Mouse (Mus musculus): ENCODE results near the gene Cpt1c.

DNA sequence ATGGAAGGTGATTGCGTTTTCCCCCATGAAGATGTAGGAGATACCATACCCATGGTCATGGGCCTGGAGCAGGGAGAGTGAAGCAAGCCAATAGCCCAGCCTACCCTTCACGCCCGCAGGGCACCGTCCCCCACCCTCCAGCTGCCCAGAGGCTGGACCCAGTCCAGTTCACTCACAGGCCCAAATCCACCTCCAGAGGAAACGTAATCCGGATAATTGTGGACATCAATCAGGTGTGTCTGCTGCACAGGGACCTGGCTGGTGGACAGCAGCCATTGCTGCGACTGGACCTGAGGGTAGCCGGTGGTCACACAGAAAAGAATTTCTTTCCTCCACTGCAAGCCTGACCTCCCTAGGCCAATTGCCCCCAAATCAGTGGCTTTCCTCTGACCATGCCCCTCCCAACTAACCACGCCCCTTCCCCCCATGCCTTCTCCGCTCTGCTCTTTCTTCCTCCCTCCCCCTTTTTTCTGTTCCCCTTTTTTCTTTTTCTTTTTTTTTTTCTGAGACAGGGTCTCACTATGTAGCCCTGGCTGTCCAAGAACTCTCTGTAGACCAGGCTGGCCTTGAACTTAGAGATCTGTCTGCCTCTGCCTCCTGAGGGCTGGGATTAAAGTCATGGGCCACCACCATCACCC is 14.7 kb downstream of the Cpt1c start:
- TF ChIP-seq TCF12 (IDR thresholded peaks at IDR 0.05; ENCODE audit: low read depth, low read length), result no peak
- TF ChIP-seq ZC3H11A (IDR thresholded peaks at IDR 0.05; ENCODE audit: low read depth, low read length), result no peak
- no peak for TF ChIP-seq POLR2A (IDR thresholded peaks at IDR 0.05; ENCODE audit: low read depth, low read length)
- TF ChIP-seq CTCF (conservative IDR thresholded peaks at IDR 0.05 in 1 of 2, IDR thresholded peaks at IDR 0.05 in 1 of 2; ENCODE audit: low read depth in 2 of 2, low read length in 2 of 2), result no peak
- TF ChIP-seq JUND (conservative IDR thresholded peaks at IDR 0.05; ENCODE audit: low read depth, low read length), result no peak
- no peak for TF ChIP-seq MAX (IDR thresholded peaks at IDR 0.05; ENCODE audit: low read length)
- no peak for TF ChIP-seq TBP (conservative IDR thresholded peaks at IDR 0.05; ENCODE audit: low read depth, low read length)
- TF ChIP-seq ZKSCAN1 (IDR thresholded peaks at IDR 0.05; ENCODE audit: borderline replicate concordance, low read depth, low read length), result no peak
- no peak for TF ChIP-seq ZMIZ1 (IDR thresholded peaks at IDR 0.05; ENCODE audit: low read depth, low read length)

Measured in CH12.LX (cell line).